Mouse (Mus musculus): ENCODE measurements around the gene Pmpcb. TPM values are rescaled to one million over a fixed set of nuclear protein-coding genes. Genes with fewer than 3 reads are reported as not detected.
A peak's percentile ranks its signal among the peaks of the same experiment; 100 is the strongest.
"Not testable (repeated sequence)": the region's sequence is repeated elsewhere in the genome, so short reads cannot be mapped to it uniquely, and the experiment has no call there.

Gene Pmpcb
- polyA plus RNA-seq, 1 experiment, result 59.1 TPM

- Histone ChIP-seq H3K4me1 (ENCODE audit: control insufficient read depth, insufficient read depth, low read length) (no peaks in the 10 kb centered on the region), H3K27ac (ENCODE audit: insufficient read depth, low read length) (no peak overlapping the region), H3K4me3 (ENCODE audit: insufficient read depth, low read length) (no peak overlapping the region)
- TF ChIP-seq CTCF (IDR thresholded peaks at IDR 0.05; ENCODE audit: extremely low read depth, insufficient read depth, low read length), result no peak
- no peak for TF ChIP-seq POLR2A (IDR thresholded peaks at IDR 0.05; ENCODE audit: extremely low read depth, insufficient read depth, low read length)
Measured at GRCm38 (mm10) chr5:21702873-21703475, 34.0 kb upstream of the Pmpcb start.

DNA sequence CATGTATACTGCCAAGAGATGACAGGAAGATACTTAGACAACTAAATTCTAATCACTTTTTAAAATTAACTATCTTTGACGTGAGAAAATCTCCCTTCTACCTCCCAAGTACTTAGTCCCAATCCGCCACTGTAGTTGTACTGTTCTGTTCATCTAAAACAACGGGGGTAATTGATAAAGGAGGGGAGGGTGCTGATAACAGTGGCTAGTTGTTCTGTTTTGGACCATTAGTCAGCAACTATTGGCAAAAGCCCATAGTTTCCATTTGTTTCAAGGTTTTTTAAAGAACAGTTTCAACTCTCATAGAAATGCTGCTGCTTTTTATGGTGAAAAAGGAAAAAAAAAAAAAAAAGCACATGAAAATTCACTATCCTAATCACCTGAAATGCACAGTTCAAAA, 33.2 kb upstream of the Pmpcb start:
- Histone ChIP-seq H3K4me1 (ENCODE audit: control insufficient read depth, insufficient read depth, low read length) (no peaks in the 10 kb centered on the region), H3K4me3 (ENCODE audit: insufficient read depth, low read length) (no peak overlapping the region), H3K27ac (ENCODE audit: insufficient read depth, low read length) (no peak overlapping the region)
- TF ChIP-seq CTCF (IDR thresholded peaks at IDR 0.05; ENCODE audit: extremely low read depth, insufficient read depth, low read length), result no peak
- TF ChIP-seq POLR2A (IDR thresholded peaks at IDR 0.05; ENCODE audit: extremely low read depth, insufficient read depth, low read length), result no peak

DNA sequence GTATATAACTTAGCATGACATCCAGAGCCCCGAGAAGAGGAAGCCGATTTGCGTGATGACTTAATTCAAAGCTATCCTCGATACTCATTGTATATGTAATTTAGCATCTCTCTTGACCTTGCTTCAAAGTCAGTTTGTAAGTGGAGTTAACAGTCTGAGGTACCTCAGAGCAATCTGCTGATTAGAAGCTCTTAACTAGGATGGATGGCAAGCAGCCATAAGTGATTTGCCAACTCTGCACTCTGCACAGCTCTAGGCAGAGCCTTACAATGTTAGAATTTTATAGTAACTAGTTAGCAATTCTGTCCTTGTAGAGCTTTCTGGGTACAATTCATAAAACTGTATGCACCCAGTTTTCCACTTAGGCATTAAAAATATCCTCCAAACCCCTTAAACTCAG, 30.4 kb upstream of the Pmpcb start:
- H3K27ac ChIP-seq (ENCODE audit: insufficient read depth, low read length), result no peak overlapping the region
- no peak overlapping the region for H3K4me3 ChIP-seq (ENCODE audit: insufficient read depth, low read length)
- H3K4me1 ChIP-seq (ENCODE audit: control insufficient read depth, insufficient read depth, low read length), result no peaks in the 10 kb centered on the region
- TF ChIP-seq CTCF (IDR thresholded peaks at IDR 0.05; ENCODE audit: extremely low read depth, insufficient read depth, low read length) (no peak), POLR2A (IDR thresholded peaks at IDR 0.05; ENCODE audit: extremely low read depth, insufficient read depth, low read length) (no peak)

DNA sequence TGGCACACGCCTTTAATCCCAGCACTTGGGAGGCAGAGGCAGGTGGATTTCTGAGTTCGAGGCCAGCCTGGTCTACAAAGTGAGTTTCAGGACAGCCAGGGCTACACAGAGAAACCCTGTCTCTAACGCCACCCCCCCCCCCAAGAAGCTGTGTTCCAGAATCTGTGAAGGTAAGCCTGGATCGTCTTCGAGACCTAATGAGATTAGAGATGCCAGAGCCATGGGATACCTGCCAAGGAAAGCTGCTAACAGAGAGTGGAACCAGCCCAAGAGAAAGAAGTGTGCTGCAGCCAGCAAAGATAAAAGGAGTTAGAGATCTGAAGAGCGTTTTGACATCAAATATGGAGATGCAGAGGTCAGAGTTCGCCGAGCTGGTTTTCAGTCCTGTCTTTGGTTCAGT, 28.9 kb upstream of the Pmpcb start:
- not testable (repeated sequence) for H3K4me3 ChIP-seq (ENCODE audit: insufficient read depth, low read length); H3K27ac ChIP-seq (ENCODE audit: insufficient read depth, low read length); H3K4me1 ChIP-seq (ENCODE audit: control insufficient read depth, insufficient read depth, low read length)

DNA sequence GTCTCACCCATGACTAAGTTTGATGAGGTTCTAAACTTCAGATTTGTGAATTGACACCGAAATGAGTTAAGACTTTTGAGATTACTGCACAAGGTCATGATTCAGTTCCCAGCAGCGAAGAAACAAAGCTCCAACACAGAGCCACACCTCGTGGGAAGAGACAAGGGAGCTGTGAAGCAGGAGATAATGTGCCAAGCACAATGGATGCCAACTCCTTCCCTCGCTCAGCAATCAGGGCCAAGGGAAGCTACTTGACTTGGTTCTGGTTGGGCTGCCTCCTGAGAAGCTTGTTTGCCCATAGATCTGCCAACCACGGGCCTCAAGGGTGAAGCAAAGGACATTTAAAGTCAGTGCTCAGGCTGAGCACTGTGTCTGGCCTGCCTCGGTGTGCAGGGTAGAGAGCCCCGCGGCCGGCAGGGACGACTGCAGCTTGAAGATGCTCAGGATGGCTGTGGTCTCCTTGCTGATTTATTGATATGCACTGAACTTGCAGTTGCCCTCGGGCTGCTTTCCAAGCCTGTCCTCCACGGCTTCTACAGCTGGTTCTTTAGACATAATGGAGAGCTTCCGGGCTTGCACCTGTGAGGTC, 24.7 kb upstream of the Pmpcb start:
- Histone ChIP-seq H3K27ac (ENCODE audit: insufficient read depth, low read length) (no peak overlapping the region), H3K4me3 (ENCODE audit: insufficient read depth, low read length) (no peak overlapping the region), H3K4me1 (ENCODE audit: control insufficient read depth, insufficient read depth, low read length) (no peaks in the 10 kb centered on the region)
- TF ChIP-seq POLR2A (IDR thresholded peaks at IDR 0.05; ENCODE audit: extremely low read depth, insufficient read depth, low read length) (no peak), CTCF (IDR thresholded peaks at IDR 0.05; ENCODE audit: extremely low read depth, insufficient read depth, low read length) (no peak)

GRCm38 (mm10) chr5:21714447-21714846, 22.5 kb upstream of the Pmpcb start:
- TF ChIP-seq CTCF (IDR thresholded peaks at IDR 0.05; ENCODE audit: extremely low read depth, insufficient read depth, low read length) (no peak), POLR2A (IDR thresholded peaks at IDR 0.05; ENCODE audit: extremely low read depth, insufficient read depth, low read length) (no peak)
- no peaks in the 10 kb centered on the region for H3K4me1 ChIP-seq (ENCODE audit: control insufficient read depth, insufficient read depth, low read length)
- H3K27ac ChIP-seq (ENCODE audit: insufficient read depth, low read length), result no peak overlapping the region
- no peak overlapping the region for H3K4me3 ChIP-seq (ENCODE audit: insufficient read depth, low read length)

- no peaks in the 10 kb centered on the region for H3K4me1 ChIP-seq (ENCODE audit: control insufficient read depth, insufficient read depth, low read length)
- no peak overlapping the region for H3K27ac ChIP-seq (ENCODE audit: insufficient read depth, low read length)
- no peak overlapping the region for H3K4me3 ChIP-seq (ENCODE audit: insufficient read depth, low read length)
- TF ChIP-seq CTCF (IDR thresholded peaks at IDR 0.05; ENCODE audit: extremely low read depth, insufficient read depth, low read length) (no peak), POLR2A (IDR thresholded peaks at IDR 0.05; ENCODE audit: extremely low read depth, insufficient read depth, low read length) (no peak)
Measured at GRCm38 (mm10) chr5:21717165-21717715, 19.7 kb upstream of the Pmpcb start.

GRCm38 (mm10) chr5:21718546-21718945, 18.4 kb upstream of the Pmpcb start:
- H3K4me1 ChIP-seq (ENCODE audit: control insufficient read depth, insufficient read depth, low read length), result no peaks in the 10 kb centered on the region
- H3K27ac ChIP-seq (ENCODE audit: insufficient read depth, low read length), result no peak overlapping the region
- no peak for TF ChIP-seq POLR2A (IDR thresholded peaks at IDR 0.05; ENCODE audit: extremely low read depth, insufficient read depth, low read length)
- no peak for TF ChIP-seq CTCF (IDR thresholded peaks at IDR 0.05; ENCODE audit: extremely low read depth, insufficient read depth, low read length)
- no peak overlapping the region for H3K4me3 ChIP-seq (ENCODE audit: insufficient read depth, low read length)

- TF ChIP-seq CTCF (IDR thresholded peaks at IDR 0.05; ENCODE audit: extremely low read depth, insufficient read depth, low read length), result no peak
- TF ChIP-seq POLR2A (IDR thresholded peaks at IDR 0.05; ENCODE audit: extremely low read depth, insufficient read depth, low read length), result no peak
Measured at GRCm38 (mm10) chr5:21719209-21719608, 17.7 kb upstream of the Pmpcb start.

DNA sequence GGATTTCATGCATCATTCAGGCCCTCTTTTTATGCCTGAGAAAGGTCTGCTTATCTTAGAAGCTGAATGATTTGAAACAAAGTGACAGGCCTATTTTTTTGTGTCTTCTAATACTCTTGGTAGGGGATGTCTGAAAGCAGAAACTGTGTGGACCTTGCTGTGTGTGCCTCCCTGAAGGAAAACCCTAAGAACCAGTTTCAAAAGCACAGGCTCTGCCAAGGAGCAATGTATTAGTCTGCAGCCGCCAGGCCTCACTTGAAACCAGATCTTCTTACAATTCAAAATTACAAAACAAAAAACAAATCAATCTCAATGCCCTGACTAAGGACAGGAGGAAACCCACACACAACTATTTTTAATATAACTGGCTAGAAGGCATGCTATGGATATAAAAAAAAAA, 12.5 kb upstream of the Pmpcb start:
- TF ChIP-seq CTCF (IDR thresholded peaks at IDR 0.05; ENCODE audit: extremely low read depth, insufficient read depth, low read length) (no peak), POLR2A (IDR thresholded peaks at IDR 0.05; ENCODE audit: extremely low read depth, insufficient read depth, low read length) (no peak)
- H3K27ac ChIP-seq (ENCODE audit: insufficient read depth, low read length), result peak overlapping the region; percentile 35; the same call in 1 of the 2 replicates
- no peaks in the 10 kb centered on the region for H3K4me1 ChIP-seq (ENCODE audit: control insufficient read depth, insufficient read depth, low read length)
- no peak overlapping the region for H3K4me3 ChIP-seq (ENCODE audit: insufficient read depth, low read length)

More at GRCm38 (mm10) chr5:21719209-21719608, 17.7 kb upstream of the Pmpcb start:
- Histone ChIP-seq H3K27ac (ENCODE audit: insufficient read depth, low read length) (no peak overlapping the region), H3K4me1 (ENCODE audit: control insufficient read depth, insufficient read depth, low read length) (no peaks in the 10 kb centered on the region), H3K4me3 (ENCODE audit: insufficient read depth, low read length) (no peak overlapping the region)

Measured in cortical plate, adult 2 months (tissue).